Mouse (Mus musculus): ENCODE measurements at regions not wholly inside any gene's neighbourhood (a gene's known extent, or its start where the extent isn't known, plus 50 kb on each side); places are given as distances from the start of the nearest gene placed in this dataset.
A peak's percentile ranks its signal among the peaks of the same experiment; 100 is the strongest.

DNA sequence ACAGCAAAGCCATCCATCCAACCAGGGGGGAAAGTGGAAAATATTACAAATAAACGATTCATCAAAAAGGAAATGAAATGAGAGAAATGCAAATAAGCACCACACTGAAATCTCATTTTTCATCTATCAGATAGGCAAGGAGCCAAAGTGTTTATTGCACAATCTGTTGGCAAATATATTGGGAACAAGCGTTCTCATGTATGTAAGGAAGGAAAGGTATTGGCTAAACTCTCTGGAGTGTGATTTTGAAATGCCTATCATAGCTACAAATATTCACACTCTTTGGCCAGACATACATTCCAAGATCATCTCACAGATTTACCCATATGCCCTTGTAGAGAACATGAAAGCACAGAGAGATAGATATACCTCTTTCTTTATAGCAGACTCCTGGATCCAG is 90.6 kb upstream of the Ppp1r12a start:
- Histone ChIP-seq H3K36me3 (no peaks in the 10 kb centered on the region), H3K27ac (no peak overlapping the region), H3K9me3 (replicated peaks) (no peaks in the 10 kb centered on the region), H3K4me1 (peaks cover 4% of the 10 kb centered on the region; the same call in 1 of the 2 replicates), H3K4me2 (replicated peaks) (no peak overlapping the region), H3K27me3 (no peaks in the 10 kb centered on the region), H3K9ac (no peak overlapping the region), H3K4me3 (no peak overlapping the region)
- no peak for ATAC-seq (ENCODE audit: low FRiP score)
- 91% methylated on average over 2 of the region's 2 CpGs for WGBS

DNA sequence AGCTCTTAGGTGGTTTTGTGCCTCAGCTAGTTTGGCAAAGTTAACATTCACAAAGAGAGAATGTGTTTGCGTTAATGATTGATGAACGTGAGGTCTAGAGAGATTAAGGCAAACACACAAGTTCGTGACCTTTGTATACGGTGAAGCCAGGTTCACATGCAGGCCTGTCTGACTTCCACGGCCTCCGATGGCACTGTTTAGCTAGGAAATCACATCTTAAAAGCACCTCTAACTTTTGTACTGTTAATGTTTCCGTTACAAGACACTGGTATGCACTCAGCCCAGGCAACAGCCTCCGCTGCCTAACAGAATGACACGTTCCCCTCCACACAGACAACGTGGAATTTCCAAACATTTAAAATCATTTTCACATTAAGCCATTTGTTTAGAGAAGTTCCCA is 94.3 kb upstream of the Ppp1r12a start:
- no peak for ATAC-seq (ENCODE audit: low FRiP score)

DNA sequence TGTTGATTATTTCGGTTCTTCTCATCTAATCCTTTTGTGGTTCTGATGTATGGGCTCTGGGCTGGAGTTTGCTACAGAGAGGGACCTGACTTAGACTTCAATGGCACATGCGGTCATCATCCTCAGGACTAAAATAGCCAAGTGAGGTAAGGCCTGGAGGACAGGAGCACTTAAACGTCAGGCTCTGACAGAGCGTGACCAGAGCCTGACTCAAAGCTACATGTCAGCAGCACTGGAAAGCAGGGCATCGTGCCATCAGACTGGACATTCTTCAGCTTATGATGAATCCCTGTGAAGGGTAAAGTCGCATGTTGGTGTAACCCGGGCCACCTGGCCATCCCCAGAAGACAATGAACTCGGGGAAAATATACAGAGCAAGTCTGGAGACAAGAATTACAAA is 95.8 kb upstream of the Ppp1r12a start:
- WGBS = 86% methylated on average over 8 of the region's 8 CpGs
- no peak for ATAC-seq (ENCODE audit: low FRiP score)
- H3K9ac ChIP-seq = no peak overlapping the region
- H3K27me3 ChIP-seq = no peaks in the 10 kb centered on the region
- no peak overlapping the region for H3K4me2 ChIP-seq (replicated peaks)
- no peak overlapping the region for H3K27ac ChIP-seq
- H3K9me3 ChIP-seq (replicated peaks) = no peaks in the 10 kb centered on the region
- H3K36me3 ChIP-seq = no peaks in the 10 kb centered on the region
- no peak overlapping the region for H3K4me3 ChIP-seq
- no peaks in the 10 kb centered on the region for H3K4me1 ChIP-seq

More for the DNA sequence above, 94.3 kb upstream of the Ppp1r12a start:
- Histone ChIP-seq H3K4me1 (no peaks in the 10 kb centered on the region), H3K9ac (no peak overlapping the region), H3K4me2 (replicated peaks) (no peak overlapping the region), H3K9me3 (replicated peaks) (no peaks in the 10 kb centered on the region), H3K27ac (no peak overlapping the region), H3K4me3 (no peak overlapping the region), H3K36me3 (no peaks in the 10 kb centered on the region), H3K27me3 (no peaks in the 10 kb centered on the region)
- 67% methylated on average over 10 of the region's 10 CpGs for WGBS

GRCm38 (mm10) chr10:108061813-108062435 is 100.1 kb upstream of the Ppp1r12a start:
- 55% methylated on average over 7 of the region's 7 CpGs for WGBS

GRCm38 (mm10) chr10:108060554-108060953 is 101.4 kb upstream of the Ppp1r12a start:
- Histone ChIP-seq H3K9ac (no peak overlapping the region), H3K4me1 (no peaks in the 10 kb centered on the region), H3K4me3 (no peak overlapping the region), H3K27me3 (no peaks in the 10 kb centered on the region), H3K4me2 (replicated peaks) (no peak overlapping the region), H3K27ac (no peak overlapping the region), H3K36me3 (no peaks in the 10 kb centered on the region), H3K9me3 (replicated peaks) (no peaks in the 10 kb centered on the region)
- WGBS = 86% methylated on average over 3 of the region's 3 CpGs
- no peak for ATAC-seq (ENCODE audit: low FRiP score)

More at GRCm38 (mm10) chr10:108061813-108062435, 100.1 kb upstream of the Ppp1r12a start:
- Histone ChIP-seq H3K4me2 (replicated peaks) (no peak overlapping the region), H3K27me3 (no peaks in the 10 kb centered on the region), H3K9me3 (replicated peaks) (no peaks in the 10 kb centered on the region), H3K4me3 (no peak overlapping the region), H3K4me1 (no peaks in the 10 kb centered on the region), H3K9ac (no peak overlapping the region), H3K27ac (no peak overlapping the region), H3K36me3 (no peaks in the 10 kb centered on the region)
- ATAC-seq (ENCODE audit: low FRiP score) = peak; percentile 56

GRCm38 (mm10) chr10:108051637-108052036 is 110.4 kb upstream of the Ppp1r12a start:
- WGBS = 88% methylated on average over 1 of the region's 1 CpGs

DNA sequence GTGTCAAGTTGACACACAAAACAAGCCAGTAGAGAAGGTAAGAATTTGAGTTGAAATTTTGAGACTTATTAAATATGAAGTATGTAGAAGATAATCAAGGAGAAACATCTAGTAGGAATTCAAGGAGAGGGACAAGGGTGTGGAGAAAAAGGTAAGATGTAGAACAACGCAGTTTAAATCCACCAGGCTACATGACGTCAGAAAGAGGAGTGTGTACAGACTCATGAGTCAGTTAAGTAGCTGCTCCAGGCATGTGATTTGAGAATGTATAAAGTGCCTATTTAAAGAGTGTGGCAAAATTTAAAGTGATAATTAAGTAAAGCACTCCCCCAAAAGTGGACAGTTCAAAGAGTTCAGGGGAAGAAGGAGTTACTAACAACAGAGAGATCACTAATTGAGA is 113.6 kb upstream of the Ppp1r12a start:
- Histone ChIP-seq H3K9ac (no peak overlapping the region), H3K9me3 (replicated peaks) (no peaks in the 10 kb centered on the region), H3K27ac (no peak overlapping the region), H3K36me3 (no peaks in the 10 kb centered on the region), H3K4me1 (no peaks in the 10 kb centered on the region), H3K4me2 (replicated peaks) (no peak overlapping the region), H3K4me3 (no peak overlapping the region), H3K27me3 (no peaks in the 10 kb centered on the region)
- WGBS = 97% methylated on average over 2 of the region's 2 CpGs
- no peak for ATAC-seq (ENCODE audit: low FRiP score)

More at GRCm38 (mm10) chr10:108051637-108052036, 110.4 kb upstream of the Ppp1r12a start:
- Histone ChIP-seq H3K36me3 (no peaks in the 10 kb centered on the region), H3K4me1 (no peaks in the 10 kb centered on the region), H3K9me3 (replicated peaks) (no peaks in the 10 kb centered on the region), H3K4me3 (no peak overlapping the region), H3K4me2 (replicated peaks) (no peak overlapping the region), H3K9ac (no peak overlapping the region), H3K27ac (no peak overlapping the region), H3K27me3 (no peaks in the 10 kb centered on the region)
- ATAC-seq (ENCODE audit: low FRiP score) = no peak

GRCm38 (mm10) chr10:108043519-108043918 is 118.5 kb upstream of the Ppp1r12a start:
- H3K9ac ChIP-seq = no peak overlapping the region
- no peaks in the 10 kb centered on the region for H3K27me3 ChIP-seq
- WGBS = 75% methylated on average over 2 of the region's 2 CpGs
- H3K27ac ChIP-seq = no peak overlapping the region
- H3K4me2 ChIP-seq (replicated peaks) = no peak overlapping the region
- H3K4me1 ChIP-seq = no peaks in the 10 kb centered on the region
- no peak for ATAC-seq (ENCODE audit: low FRiP score)
- H3K4me3 ChIP-seq = no peak overlapping the region
- H3K36me3 ChIP-seq = no peaks in the 10 kb centered on the region
- no peaks in the 10 kb centered on the region for H3K9me3 ChIP-seq (replicated peaks)

GRCm38 (mm10) chr10:108040027-108040426 is 122.0 kb upstream of the Ppp1r12a start:
- H3K36me3 ChIP-seq = no peaks in the 10 kb centered on the region
- no peak for ATAC-seq (ENCODE audit: low FRiP score)
- no peak overlapping the region for H3K9ac ChIP-seq
- no peak overlapping the region for H3K27ac ChIP-seq
- no peak overlapping the region for H3K4me3 ChIP-seq
- no peaks in the 10 kb centered on the region for H3K9me3 ChIP-seq (replicated peaks)
- no peaks in the 10 kb centered on the region for H3K4me1 ChIP-seq
- no peak overlapping the region for H3K4me2 ChIP-seq (replicated peaks)
- H3K27me3 ChIP-seq = no peaks in the 10 kb centered on the region

GRCm38 (mm10) chr10:108036486-108037109 is 124.7 kb upstream of the Otogl start:
- WGBS = 40% methylated on average over 3 of the region's 3 CpGs

DNA sequence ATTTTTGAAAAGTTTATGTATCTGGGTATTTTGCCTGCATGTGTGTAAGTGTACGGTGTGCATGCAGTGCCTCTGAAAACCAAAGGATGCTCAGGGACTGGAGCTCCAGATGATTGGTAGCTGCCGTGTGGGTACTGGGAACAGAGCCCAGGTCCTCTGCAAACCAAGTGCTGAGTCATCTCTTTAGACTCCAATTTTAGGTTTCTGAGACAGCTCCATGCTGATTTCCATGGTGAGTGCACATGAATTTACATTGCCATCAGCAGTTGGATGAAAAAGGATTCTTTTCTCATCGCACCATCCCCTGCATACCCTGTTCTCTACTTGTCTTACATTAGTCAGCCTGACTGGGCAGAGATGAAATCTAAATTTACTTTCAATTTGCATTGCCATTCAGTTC is 122.1 kb upstream of the Otogl start:
- ATAC-seq (ENCODE audit: low FRiP score) = no peak

More at GRCm38 (mm10) chr10:108036486-108037109, 124.7 kb upstream of the Otogl start:
- H3K36me3 ChIP-seq = no peaks in the 10 kb centered on the region
- no peaks in the 10 kb centered on the region for H3K9me3 ChIP-seq (replicated peaks)
- peak; percentile 87 for ATAC-seq (ENCODE audit: low FRiP score)
- H3K27ac ChIP-seq = peak overlapping the region; percentile 66
- no peak overlapping the region for H3K4me2 ChIP-seq (replicated peaks)
- no peak overlapping the region for H3K9ac ChIP-seq
- no peak overlapping the region for H3K4me3 ChIP-seq
- no peaks in the 10 kb centered on the region for H3K4me1 ChIP-seq
- no peaks in the 10 kb centered on the region for H3K27me3 ChIP-seq

DNA sequence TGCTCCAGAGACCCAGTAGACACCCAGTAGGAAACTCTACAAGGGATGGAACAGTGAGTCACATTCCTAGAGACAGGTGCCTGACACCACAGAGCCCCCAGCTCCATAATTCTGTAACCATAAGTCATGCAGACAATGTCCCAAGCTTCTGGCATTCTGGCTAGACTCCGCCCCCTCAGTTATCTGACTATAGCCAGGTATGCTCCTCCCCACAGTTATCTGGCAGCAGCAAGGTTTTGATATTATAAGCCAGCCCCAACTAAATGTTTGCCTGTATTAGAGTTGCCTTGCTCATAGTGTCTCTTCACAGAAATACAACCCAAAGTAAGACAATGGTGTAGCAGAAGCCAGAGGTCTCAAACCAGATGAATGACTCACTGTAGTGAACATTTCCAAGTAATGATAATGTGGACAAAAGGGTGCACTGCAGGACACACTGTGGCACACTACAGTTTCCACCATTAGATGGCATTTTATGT is 121.4 kb upstream of the Otogl start:
- ATAC-seq (ENCODE audit: low FRiP score) = no peak
- Histone ChIP-seq H3K9ac (no peak overlapping the region), H3K4me1 (no peaks in the 10 kb centered on the region), H3K4me2 (replicated peaks) (no peak overlapping the region), H3K27ac (no peak overlapping the region), H3K4me3 (no peak overlapping the region), H3K27me3 (no peaks in the 10 kb centered on the region), H3K9me3 (replicated peaks) (no peaks in the 10 kb centered on the region), H3K36me3 (no peaks in the 10 kb centered on the region)
- 96% methylated on average over 1 of the region's 1 CpGs for WGBS

More for the DNA sequence above, 122.1 kb upstream of the Otogl start:
- Histone ChIP-seq H3K9ac (no peak overlapping the region), H3K9me3 (replicated peaks) (no peaks in the 10 kb centered on the region), H3K36me3 (no peaks in the 10 kb centered on the region), H3K4me1 (no peaks in the 10 kb centered on the region), H3K27me3 (no peaks in the 10 kb centered on the region), H3K4me2 (replicated peaks) (no peak overlapping the region), H3K4me3 (no peak overlapping the region), H3K27ac (no peak overlapping the region)
- WGBS = 93% methylated on average over 3 of the region's 3 CpGs

GRCm38 (mm10) chr10:108027506-108027905 is 115.6 kb upstream of the Otogl start:
- 74% methylated on average over 2 of the region's 2 CpGs for WGBS
- no peaks in the 10 kb centered on the region for H3K27me3 ChIP-seq
- no peaks in the 10 kb centered on the region for H3K9me3 ChIP-seq (replicated peaks)
- no peak overlapping the region for H3K4me3 ChIP-seq
- H3K4me1 ChIP-seq = no peaks in the 10 kb centered on the region
- H3K9ac ChIP-seq = no peak overlapping the region
- no peaks in the 10 kb centered on the region for H3K36me3 ChIP-seq
- no peak for ATAC-seq (ENCODE audit: low FRiP score)
- no peak overlapping the region for H3K4me2 ChIP-seq (replicated peaks)
- H3K27ac ChIP-seq = no peak overlapping the region

Data from hindbrain, embryonic 12.5 days (tissue).